Mouse (Mus musculus) hindbrain, postnatal 0 days (tissue): ENCODE data around the gene Cyb561. TPM values are rescaled to one million over a fixed set of nuclear protein-coding genes. Genes with fewer than 3 reads are reported as not detected.

Experiments
- ATAC-seq: fragments of 200-750 bp; cut with Nextera tagmentation; 2 replicates; pipeline ENCODE4 v1.8.0; 2017; ENCODE audit warnings: mild to moderate bottlenecking, moderate TSS enrichment, moderate library complexity
- DNase-seq: peaks from one replicate; pipeline ENCODE4 v3.0.0-alpha.2; 2015; ENCODE audit warnings: low spot score
- H3K27ac ChIP-seq: fragments of 300-500 bp; sonication (generic); 2 replicates; pipeline ENCODE4 v1.5.1; 2014; ENCODE audit warnings: mild to moderate bottlenecking
- H3K27me3 ChIP-seq: fragments of 300-500 bp; sonication (generic); 2 replicates; pipeline ENCODE4 v1.6.1; 2014; ENCODE audit warnings: low read length, mixed read lengths; ENCODE audit not compliant: insufficient read depth
- H3K36me3 ChIP-seq: fragments of 300-500 bp; sonication (generic); 2 replicates; pipeline ENCODE4 v1.6.1; 2014; ENCODE audit warnings: low read length, mixed read lengths; ENCODE audit not compliant: insufficient read depth
- H3K4me1 ChIP-seq: fragments of 300-500 bp; sonication (generic); 2 replicates; pipeline ENCODE4 v1.6.1; 2014; ENCODE audit warnings: antibody characterized with exemption, low read length, mixed read lengths; ENCODE audit not compliant: insufficient read depth
- H3K4me2 ChIP-seq: fragments of 300-500 bp; sonication (generic); 2 replicates; pipeline ENCODE4 v1.6.1; 2014; ENCODE audit warnings: low read depth, mild to moderate bottlenecking, low read length, moderate library complexity, mixed read lengths
- H3K4me3 ChIP-seq: fragments of 300-500 bp; sonication (generic); 2 replicates; pipeline ENCODE4 v1.5.1; 2014; ENCODE audit warnings: low read length
- H3K9ac ChIP-seq: fragments of 300-500 bp; sonication (generic); replicated peaks from 2 replicates; pipeline ENCODE4 v1.6.1; 2014; ENCODE audit warnings: mild to moderate bottlenecking, low read length, moderate library complexity, mixed read lengths
- H3K9me3 ChIP-seq: fragments of 300-500 bp; sonication (generic); 2 replicates; pipeline ENCODE4 v1.6.1; 2016; ENCODE audit warnings: low read length, mixed read lengths
- CTCF ChIP-seq: IDR thresholded peaks from 2 replicates; pipeline ENCODE4 v1.5.1; 2016; ENCODE audit warnings: antibody characterized with exemption, control low read depth, low read depth
- WGBS: fragments of 180-500 bp; shearing (Covaris S2); extraction: QIAGEN DNeasy Blood & Tissue Kit; methylation state at CpG from one replicate; pipeline ENCODE4 v1.1.7; 2014; 5-methylcytosine and 5-hydroxymethylcytosine counted together
- polyA plus RNA-seq: library from polyadenylated mRNA; unstranded; fragments of >200 nt; fragmentation: Nextera tagmentation; extraction: Ambion mirVana; gene quantifications from 2 replicates; pipeline ENCODE4 v1.2.1, GENCODE M21; 2015
- total RNA-seq: library from RNA; depleted of rRNA; stranded (reverse); fragments of >200 nt; gene quantifications from 2 replicates; pipeline ENCODE4 v1.2.3, GENCODE M21; 2014; rRNA removed

The Cyb561 gene
- total and polyA plus RNA-seq, 2 experiments from 2014 or later, result 52.9 to 57.8 TPM

GRCm38 (mm10) chr11:105902956-105903355, 50.2 kb downstream of the Cyb561 start:
- DNase-seq, result no peak
- Histone ChIP-seq H3K4me3 (no peak overlapping the region), H3K27me3 (no peaks in the 10 kb centered on the region), H3K9me3 (no peaks in the 10 kb centered on the region), H3K4me1 (no peaks in the 10 kb centered on the region), H3K9ac (no peak overlapping the region), H3K4me2 (no peak overlapping the region), H3K27ac (no peak overlapping the region), H3K36me3 (peaks cover 12% of the 10 kb centered on the region)
- WGBS, result 71% methylated on average over 1 of the region's 1 CpGs
- ATAC-seq, result no peak
- no peak for TF ChIP-seq CTCF

GRCm38 (mm10) chr11:105901501-105901900, 51.6 kb downstream of the Cyb561 start:
- H3K27me3 ChIP-seq, result no peaks in the 10 kb centered on the region
- no peaks in the 10 kb centered on the region for H3K4me1 ChIP-seq
- H3K9me3 ChIP-seq, result no peaks in the 10 kb centered on the region
- H3K36me3 ChIP-seq, result peaks cover 22% of the 10 kb centered on the region
- no peak overlapping the region for H3K27ac ChIP-seq
- H3K9ac ChIP-seq, result no peak overlapping the region
- no peak for ATAC-seq
- no peak overlapping the region for H3K4me2 ChIP-seq
- no peak for DNase-seq
- no peak overlapping the region for H3K4me3 ChIP-seq
- 81% methylated on average over 2 of the region's 2 CpGs for WGBS
- no peak for TF ChIP-seq CTCF

- H3K27me3 ChIP-seq, result no peaks in the 10 kb centered on the region
- H3K4me2 ChIP-seq, result no peak overlapping the region
- no peak overlapping the region for H3K27ac ChIP-seq
- H3K9ac ChIP-seq, result no peak overlapping the region
- no peak overlapping the region for H3K4me3 ChIP-seq
- no peaks in the 10 kb centered on the region for H3K4me1 ChIP-seq
- peaks cover 20% of the 10 kb centered on the region for H3K36me3 ChIP-seq
- no peak for TF ChIP-seq CTCF
- no peaks in the 10 kb centered on the region for H3K9me3 ChIP-seq
- WGBS, result 57% methylated on average over 1 of the region's 1 CpGs
- ATAC-seq (no peak), DNase-seq (no peak)
Observed at GRCm38 (mm10) chr11:105899151-105899550, 54.0 kb downstream of the Cyb561 start.

- H3K9me3 ChIP-seq, result no peaks in the 10 kb centered on the region
- no peak for DNase-seq
- no peak overlapping the region for H3K4me3 ChIP-seq
- H3K27ac ChIP-seq, result no peak overlapping the region
- WGBS, result 72% methylated on average over 1 of the region's 1 CpGs
- no peak overlapping the region for H3K4me2 ChIP-seq
- H3K4me1 ChIP-seq, result no peaks in the 10 kb centered on the region
- no peak for ATAC-seq
- TF ChIP-seq CTCF, result no peak
- no peaks in the 10 kb centered on the region for H3K27me3 ChIP-seq
- H3K36me3 ChIP-seq, result peaks cover 4% of the 10 kb centered on the region; the same call in 1 of the 2 replicates
- H3K9ac ChIP-seq, result no peak overlapping the region
Observed at GRCm38 (mm10) chr11:105887281-105887680, 65.9 kb downstream of the Cyb561 start.

GRCm38 (mm10) chr11:105885558-105885957, 67.6 kb downstream of the Cyb561 start:
- no peak for TF ChIP-seq CTCF
- Histone ChIP-seq H3K9me3 (no peaks in the 10 kb centered on the region), H3K4me1 (no peaks in the 10 kb centered on the region), H3K27ac (no peak overlapping the region), H3K4me2 (no peak overlapping the region), H3K9ac (no peak overlapping the region), H3K27me3 (no peaks in the 10 kb centered on the region), H3K4me3 (no peak overlapping the region), H3K36me3 (peaks cover 4% of the 10 kb centered on the region; the same call in 1 of the 2 replicates)
- DNase-seq (no peak), ATAC-seq (no peak)
- 100% methylated on average over 1 of the region's 1 CpGs for WGBS

Other genes with a start within 250 kb of the Cyb561 start
- gene Ace, start 14.6 kb upstream of the Cyb561 start, total RNA-seq, result 31.1 and 35.9 TPM in 2 replicates
- gene Ace, start 14.6 kb upstream of the Cyb561 start, polyA plus RNA-seq, result 10.3 and 11.1 TPM in 2 replicates
- gene Ace3, start 41.3 kb upstream of the Cyb561 start, total RNA-seq, result not detected in 2 replicates
- not detected in 2 replicates for gene Ace3, start 41.3 kb upstream of the Cyb561 start, polyA plus RNA-seq
- 4.3 and 7.9 TPM in 2 replicates for gene Kcnh6, start 54.8 kb upstream of the Cyb561 start, total RNA-seq
- 2.4 and 3.0 TPM in 2 replicates for gene Kcnh6, start 54.8 kb upstream of the Cyb561 start, polyA plus RNA-seq
- gene Dcaf7, start 83.5 kb upstream of the Cyb561 start, total RNA-seq, result 265 and 283 TPM in 2 replicates
- gene Dcaf7, start 83.5 kb upstream of the Cyb561 start, polyA plus RNA-seq, result 127 and 137 TPM in 2 replicates
- 19.4 and 28.9 TPM in 2 replicates for gene Taco1, start 112.7 kb upstream of the Cyb561 start, total RNA-seq
- 6.1 and 6.4 TPM in 2 replicates for gene Taco1, start 112.7 kb upstream of the Cyb561 start, polyA plus RNA-seq
- gene Map3k3, start 131.3 kb upstream of the Cyb561 start, total RNA-seq, result 26.7 and 38.0 TPM in 2 replicates
- gene Map3k3, start 131.3 kb upstream of the Cyb561 start, polyA plus RNA-seq, result 8.9 and 9.1 TPM in 2 replicates
- not detected in 2 replicates for gene Gm10840, start 207.5 kb upstream of the Cyb561 start, total RNA-seq
- gene Gm10840, start 207.5 kb upstream of the Cyb561 start, polyA plus RNA-seq, result not detected in 2 replicates
- gene Limd2, start 207.5 kb upstream of the Cyb561 start, total RNA-seq, result 72.2 and 80.6 TPM in 2 replicates
- gene Limd2, start 207.5 kb upstream of the Cyb561 start, polyA plus RNA-seq, result 120 and 124 TPM in 2 replicates
- 34.1 and 39.2 TPM in 2 replicates for gene Strada, start 248.8 kb upstream of the Cyb561 start, total RNA-seq
- 23.6 and 25.0 TPM in 2 replicates for gene Strada, start 248.8 kb upstream of the Cyb561 start, polyA plus RNA-seq